Mouse (Mus musculus) E14TG2a.4 (cell line): Measurements from ENCODE around the gene Ficd.

Experiments used
- H3K27me3 ChIP-seq: 2 replicates; pipeline ENCODE4 v1.6.1; 2014; ENCODE audit warnings: low read length, control low read depth; ENCODE audit not compliant: insufficient read depth
- H3K36me3 ChIP-seq: 2 replicates; pipeline ENCODE4 v1.6.1; 2014; ENCODE audit warnings: low read length, control low read depth; ENCODE audit not compliant: insufficient read depth
- H3K4me1 ChIP-seq: replicated peaks from 2 replicates; pipeline ENCODE4 v1.6.1; 2014; ENCODE audit warnings: low read depth, low read length, control low read depth
- H3K4me3 ChIP-seq: replicated peaks from 2 replicates; pipeline ENCODE4 v1.5.1; 2014; ENCODE audit warnings: mild to moderate bottlenecking, low read length
- H3K9me3 ChIP-seq: 2 replicates; pipeline ENCODE4 v1.6.1; 2014; ENCODE audit warnings: low read length, control low read depth
- CTCF ChIP-seq: conservative IDR thresholded peaks from 2 replicates; pipeline ENCODE4 v1.5.1; 2014; ENCODE audit warnings: low read length
- NANOG ChIP-seq: IDR thresholded peaks from 2 replicates; pipeline ENCODE4 v1.6.1; 2014; ENCODE audit warnings: borderline replicate concordance, low read length, mixed read lengths
- POU5F1 ChIP-seq: IDR thresholded peaks from 2 replicates; pipeline ENCODE4 v1.6.1; 2014; ENCODE audit warnings: low read length, borderline replicate concordance

Gene Ficd

DNA sequence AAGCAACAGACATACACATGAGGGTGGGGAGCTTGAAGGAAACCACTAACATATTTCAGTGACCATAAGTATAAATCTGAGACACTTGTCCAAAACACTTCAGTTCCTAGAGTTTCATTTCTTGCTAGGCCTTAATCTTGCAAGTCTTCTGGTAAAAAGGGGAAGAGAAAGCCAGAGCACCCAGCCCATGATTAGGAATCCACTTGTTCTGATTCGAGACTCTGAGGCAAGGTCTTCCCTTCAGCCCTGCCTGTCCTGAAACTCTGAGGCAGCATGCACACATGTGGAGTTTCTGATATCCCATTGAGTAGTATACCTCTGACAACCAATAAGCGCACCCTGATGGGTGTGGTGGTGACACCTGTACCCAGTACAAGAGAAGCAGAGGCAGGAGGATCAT is 26.0 kb downstream of the Ficd start:
- Histone ChIP-seq H3K27me3 (no peaks in the 10 kb centered on the region), H3K36me3 (peaks cover 100% of the 10 kb centered on the region), H3K4me1 (peaks cover 73% of the 10 kb centered on the region), H3K4me3 (no peak overlapping the region), H3K9me3 (no peaks in the 10 kb centered on the region)
- no peak for TF ChIP-seq POU5F1
- TF ChIP-seq NANOG = no peak
- no peak for TF ChIP-seq CTCF

DNA sequence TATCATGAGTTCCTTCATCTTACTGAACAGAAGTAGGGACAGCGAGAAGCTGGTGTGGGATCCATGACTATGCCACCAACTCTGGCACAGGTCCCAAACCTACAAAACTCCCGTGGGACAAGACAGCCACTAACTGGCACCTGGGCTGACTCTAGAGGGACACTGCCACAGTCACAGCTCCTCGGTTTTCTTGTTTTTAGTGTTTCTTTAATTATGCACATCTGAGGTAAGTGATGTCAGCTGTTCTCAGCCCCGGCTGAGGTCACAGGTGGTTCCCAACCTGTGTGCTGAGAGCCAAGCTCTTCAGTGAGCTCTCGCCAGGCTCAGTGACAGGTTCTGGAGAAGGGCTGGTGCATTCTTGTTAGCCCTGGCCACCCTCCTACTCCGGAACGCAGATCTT is 28.8 kb downstream of the Ficd start:
- Histone ChIP-seq H3K9me3 (no peaks in the 10 kb centered on the region), H3K4me3 (no peak overlapping the region), H3K36me3 (peaks cover 100% of the 10 kb centered on the region), H3K4me1 (peaks cover 89% of the 10 kb centered on the region), H3K27me3 (no peaks in the 10 kb centered on the region)
- no peak for TF ChIP-seq CTCF
- TF ChIP-seq POU5F1 = no peak
- TF ChIP-seq NANOG = no peak

GRCm38 (mm10) chr5:113765641-113766526 is 30.3 kb downstream of the Ficd start:
- no peak for TF ChIP-seq NANOG
- no peak for TF ChIP-seq POU5F1
- TF ChIP-seq CTCF = no peak
- Histone ChIP-seq H3K36me3 (peaks cover 94% of the 10 kb centered on the region), H3K4me1 (peaks cover 98% of the 10 kb centered on the region), H3K4me3 (no peak overlapping the region), H3K27me3 (no peaks in the 10 kb centered on the region), H3K9me3 (no peaks in the 10 kb centered on the region)

DNA sequence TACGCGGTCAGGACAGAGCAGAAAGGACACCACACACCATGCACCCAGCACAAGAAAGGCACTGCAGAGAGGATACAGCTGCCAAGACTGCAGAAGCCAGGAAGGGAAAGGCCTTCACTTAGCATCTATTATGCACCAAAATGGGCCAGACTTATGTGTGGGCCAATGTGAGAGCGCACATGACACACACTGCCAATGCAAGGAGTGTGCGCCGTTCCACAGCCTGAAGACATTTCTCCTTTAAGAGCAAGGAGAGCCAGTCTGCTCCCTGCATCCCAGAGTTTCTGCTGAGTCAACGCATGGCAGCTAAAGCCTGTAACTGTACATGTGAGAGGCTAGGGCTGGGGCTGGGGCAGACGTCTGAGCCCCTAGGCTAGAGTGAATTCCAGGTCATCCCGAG is 33.2 kb downstream of the Ficd start:
- Histone ChIP-seq H3K36me3 (peaks cover 64% of the 10 kb centered on the region), H3K4me1 (peaks cover 76% of the 10 kb centered on the region), H3K9me3 (no peaks in the 10 kb centered on the region), H3K27me3 (no peaks in the 10 kb centered on the region), H3K4me3 (peak overlapping the region; percentile 99; the same call in 1 of the 2 replicates)
- TF ChIP-seq NANOG = no peak
- no peak for TF ChIP-seq POU5F1
- TF ChIP-seq CTCF = no peak

DNA sequence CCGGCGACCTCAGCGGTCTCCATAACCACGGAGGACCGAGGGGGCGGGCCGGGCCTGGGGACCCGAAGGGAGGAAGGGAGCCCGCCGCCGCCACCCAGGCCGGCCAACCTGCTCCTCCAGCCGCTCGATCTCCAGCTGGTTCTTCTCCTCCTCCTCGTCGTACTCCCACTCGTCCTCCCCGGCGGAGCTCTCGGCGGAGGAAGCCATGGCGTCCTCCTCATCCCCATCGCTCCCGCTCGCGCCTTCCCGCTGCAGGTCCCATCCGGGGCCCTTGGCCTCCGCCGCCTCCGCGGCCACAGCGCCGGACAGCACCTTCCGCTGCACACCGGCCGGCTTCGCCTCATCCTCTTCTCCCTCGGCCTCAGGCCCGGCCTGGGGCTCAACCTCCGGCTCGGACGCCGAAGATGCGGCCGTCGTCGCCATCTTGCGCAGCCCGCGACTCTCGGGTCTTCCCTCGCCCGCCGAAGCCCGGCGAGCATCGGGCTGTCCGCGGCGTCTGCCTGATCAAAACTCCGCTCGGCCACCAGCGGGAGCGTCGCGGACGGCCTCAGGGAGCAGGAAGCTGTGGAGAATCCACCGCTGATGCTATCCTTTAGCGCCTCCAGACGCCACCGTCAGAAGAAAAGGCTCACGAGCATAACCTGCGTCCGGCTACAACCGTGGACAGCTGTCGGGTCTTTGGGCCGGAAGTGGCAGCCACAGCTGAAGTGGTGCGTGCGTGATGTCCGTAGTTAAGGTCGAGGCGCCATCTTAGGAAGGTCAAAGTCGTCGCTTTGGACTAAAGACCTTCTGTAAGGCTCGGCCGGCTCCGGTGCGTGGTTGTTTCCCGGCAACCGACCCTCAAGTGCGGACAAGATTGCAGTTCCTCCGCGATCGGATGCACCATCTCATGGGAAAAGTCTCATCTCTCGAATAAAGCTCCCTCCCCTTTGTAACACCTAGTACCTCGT is 35.9 kb downstream of the Ficd start:
- TF ChIP-seq POU5F1 = no peak
- no peak for TF ChIP-seq CTCF
- no peak for TF ChIP-seq NANOG
- peaks cover 64% of the 10 kb centered on the region for H3K36me3 ChIP-seq
- H3K4me1 ChIP-seq = peaks cover 63% of the 10 kb centered on the region
- no peaks in the 10 kb centered on the region for H3K27me3 ChIP-seq
- H3K4me3 ChIP-seq = peak overlapping the region; percentile 99
- no peaks in the 10 kb centered on the region for H3K9me3 ChIP-seq

- H3K27me3 ChIP-seq = no peaks in the 10 kb centered on the region
These were observed 36.9 kb downstream of the Ficd start, which contains the start of the genes Sart3 and Iscu for GRCm38 (mm10) chr5:113772450-113772895. Sart3 (minus strand) TSS chr5:113772510. Iscu (plus strand) TSS chr5:113772748.

GRCm38 (mm10) chr5:113772905-113773519 is 37.4 kb downstream of the Ficd start:
- peaks cover 55% of the 10 kb centered on the region for H3K4me1 ChIP-seq
- TF ChIP-seq CTCF (no peak), POU5F1 (no peak), NANOG (no peak)
- no peaks in the 10 kb centered on the region for H3K27me3 ChIP-seq
- H3K36me3 ChIP-seq = peaks cover 63% of the 10 kb centered on the region
- peak overlapping the region; percentile 99 for H3K4me3 ChIP-seq
- no peaks in the 10 kb centered on the region for H3K9me3 ChIP-seq

More at GRCm38 (mm10) chr5:113772450-113772895, 36.9 kb downstream of the Ficd start, which contains the start of the genes Sart3 and Iscu:
- Histone ChIP-seq H3K9me3 (no peaks in the 10 kb centered on the region), H3K4me1 (peaks cover 60% of the 10 kb centered on the region), H3K4me3 (peak within 1 kb of the TSS; percentile 99), H3K36me3 (peaks cover 64% of the 10 kb centered on the region)
- no peak for TF ChIP-seq POU5F1
- TF ChIP-seq CTCF = no peak
- no peak for TF ChIP-seq NANOG

DNA sequence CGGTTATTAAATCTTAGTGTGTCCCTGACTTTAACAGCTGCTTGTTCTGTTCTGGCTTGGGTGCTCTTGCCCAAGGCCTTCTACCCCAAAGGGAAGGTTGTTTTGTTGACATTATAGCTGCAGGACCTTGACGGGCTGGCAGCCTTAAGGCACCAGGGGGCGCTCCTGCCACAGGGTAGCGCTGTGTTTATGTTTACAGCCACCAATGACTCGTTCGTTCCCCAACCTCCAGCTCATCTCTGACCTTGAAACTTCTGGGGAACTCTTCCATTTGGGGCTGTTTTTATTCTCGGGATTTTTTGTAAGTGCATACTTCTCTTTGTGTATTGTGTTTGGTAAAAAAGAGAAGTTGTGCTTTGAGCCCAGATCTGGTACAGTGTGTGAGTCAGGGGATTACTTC is 38.1 kb downstream of the Ficd start:
- peak overlapping the region; percentile 99 for H3K4me3 ChIP-seq
- no peaks in the 10 kb centered on the region for H3K9me3 ChIP-seq
- H3K36me3 ChIP-seq = peaks cover 63% of the 10 kb centered on the region
- peaks cover 50% of the 10 kb centered on the region for H3K4me1 ChIP-seq
- no peaks in the 10 kb centered on the region for H3K27me3 ChIP-seq
- TF ChIP-seq NANOG (no peak), CTCF (peak; percentile 86)
